Mouse (Mus musculus): ENCODE data around the gene Ksr2.
A peak's percentile ranks its signal among the peaks of the same experiment; 100 is the strongest.

Ksr2 gene

GRCm38 (mm10) chr5:117488155-117488554 lies 74.4 kb downstream of the Ksr2 start:
- DNase-seq, result no peak

GRCm38 (mm10) chr5:117488670-117489325 lies 75.0 kb downstream of the Ksr2 start:
- DNase-seq, result no peak

GRCm38 (mm10) chr5:117492933-117493863 lies 79.4 kb downstream of the Ksr2 start:
- DNase-seq, result no peak

GRCm38 (mm10) chr5:117493947-117494346 lies 80.1 kb downstream of the Ksr2 start:
- DNase-seq, result peak; percentile 54

- DNase-seq, result peak; percentile 25
These were observed 83.3 kb downstream of the Ksr2 start for GRCm38 (mm10) chr5:117497084-117497483.

- peak; percentile 14 for DNase-seq
These were observed 88.8 kb downstream of the Ksr2 start for GRCm38 (mm10) chr5:117502611-117503010.

GRCm38 (mm10) chr5:117504431-117504830 lies 90.6 kb downstream of the Ksr2 start:
- DNase-seq, result no peak

GRCm38 (mm10) chr5:117505204-117505603 lies 91.4 kb downstream of the Ksr2 start:
- peak; percentile 63 for DNase-seq

- no peak for DNase-seq
These were observed 92.0 kb downstream of the Ksr2 start for GRCm38 (mm10) chr5:117505769-117506168.

- peak; percentile 59 for DNase-seq
These were observed 92.6 kb downstream of the Ksr2 start for GRCm38 (mm10) chr5:117506406-117506805.

- peak; percentile 40 for DNase-seq
These were observed 95.9 kb downstream of the Ksr2 start for GRCm38 (mm10) chr5:117509511-117510375.

- no peak for DNase-seq
These were observed 97.1 kb downstream of the Ksr2 start for GRCm38 (mm10) chr5:117510864-117511263.

- DNase-seq, result no peak
These were observed 101.6 kb downstream of the Ksr2 start for GRCm38 (mm10) chr5:117515396-117515795.

GRCm38 (mm10) chr5:117515861-117516260 lies 102.1 kb downstream of the Ksr2 start:
- no peak for DNase-seq

- DNase-seq, result peak; percentile 66
These were observed 102.8 kb downstream of the Ksr2 start for GRCm38 (mm10) chr5:117516597-117516996.

GRCm38 (mm10) chr5:117519858-117520495 lies 106.2 kb downstream of the Ksr2 start:
- no peak for DNase-seq

- DNase-seq, result no peak
These were observed 107.4 kb downstream of the Ksr2 start for GRCm38 (mm10) chr5:117521156-117521555.

GRCm38 (mm10) chr5:117521701-117522100 lies 107.9 kb downstream of the Ksr2 start:
- no peak for DNase-seq

- no peak for DNase-seq
These were observed 108.7 kb downstream of the Ksr2 start for GRCm38 (mm10) chr5:117522471-117522870.

- no peak for DNase-seq
These were observed 109.2 kb downstream of the Ksr2 start for GRCm38 (mm10) chr5:117523010-117523409.

- no peak for DNase-seq
These were observed 117.2 kb downstream of the Ksr2 start for GRCm38 (mm10) chr5:117530991-117531390.

- no peak for DNase-seq
These were observed 125.4 kb downstream of the Ksr2 start for GRCm38 (mm10) chr5:117539221-117539620.

GRCm38 (mm10) chr5:117541654-117542053 lies 127.9 kb downstream of the Ksr2 start:
- DNase-seq, result no peak

All from lung, postnatal 14 days (tissue).